Mouse (Mus musculus): ENCODE results near the gene Tfr2. TPM values are rescaled to one million over a fixed set of nuclear protein-coding genes. Genes with fewer than 3 reads are reported as not detected.

Tfr2 gene
- polyA plus RNA-seq, 1 experiment from 2014 or later, result 0.97 TPM

GRCm38 (mm10) chr5:137541768-137542540, 27.7 kb upstream of the Tfr2 start:
- 70% methylated on average over 5 of the region's 5 CpGs for WGBS

GRCm38 (mm10) chr5:137544926-137545325, 24.7 kb upstream of the Tfr2 start:
- no peak for ATAC-seq
- Histone ChIP-seq H3K9me3 (no peaks in the 10 kb centered on the region), H3K27ac (no peak overlapping the region), H3K36me3 (no peaks in the 10 kb centered on the region), H3K4me2 (replicated peaks) (no peak overlapping the region), H3K9ac (no peak overlapping the region), H3K27me3 (replicated peaks) (no peaks in the 10 kb centered on the region), H3K4me3 (replicated peaks) (no peak overlapping the region), H3K4me1 (replicated peaks) (no peaks in the 10 kb centered on the region)
- 51% methylated on average over 6 of the region's 6 CpGs for WGBS

More at GRCm38 (mm10) chr5:137541768-137542540, 27.7 kb upstream of the Tfr2 start:
- no peaks in the 10 kb centered on the region for H3K9me3 ChIP-seq
- H3K9ac ChIP-seq, result no peak overlapping the region
- H3K36me3 ChIP-seq, result no peaks in the 10 kb centered on the region
- H3K27me3 ChIP-seq (replicated peaks), result no peaks in the 10 kb centered on the region
- no peaks in the 10 kb centered on the region for H3K4me1 ChIP-seq (replicated peaks)
- no peak overlapping the region for H3K27ac ChIP-seq
- H3K4me3 ChIP-seq (replicated peaks), result no peak overlapping the region
- H3K4me2 ChIP-seq (replicated peaks), result no peak overlapping the region
- no peak for ATAC-seq

GRCm38 (mm10) chr5:137545596-137545995, 24.0 kb upstream of the Tfr2 start:
- 82% methylated on average over 4 of the region's 4 CpGs for WGBS

GRCm38 (mm10) chr5:137549840-137550239, 19.8 kb upstream of the Tfr2 start:
- Histone ChIP-seq H3K4me3 (replicated peaks) (no peak overlapping the region), H3K36me3 (no peaks in the 10 kb centered on the region), H3K27me3 (replicated peaks) (peaks cover 17% of the 10 kb centered on the region), H3K4me2 (replicated peaks) (no peak overlapping the region), H3K9me3 (no peaks in the 10 kb centered on the region), H3K27ac (no peak overlapping the region), H3K4me1 (replicated peaks) (no peaks in the 10 kb centered on the region), H3K9ac (no peak overlapping the region)
- WGBS, result 83% methylated on average over 2 of the region's 2 CpGs
- no peak for ATAC-seq

More at GRCm38 (mm10) chr5:137545596-137545995, 24.0 kb upstream of the Tfr2 start:
- Histone ChIP-seq H3K9ac (no peak overlapping the region), H3K4me3 (replicated peaks) (no peak overlapping the region), H3K9me3 (no peaks in the 10 kb centered on the region), H3K36me3 (no peaks in the 10 kb centered on the region), H3K27me3 (replicated peaks) (no peaks in the 10 kb centered on the region), H3K4me1 (replicated peaks) (no peaks in the 10 kb centered on the region), H3K4me2 (replicated peaks) (no peak overlapping the region), H3K27ac (no peak overlapping the region)
- ATAC-seq, result no peak

GRCm38 (mm10) chr5:137551119-137551518, 18.5 kb upstream of the Tfr2 start:
- no peak for ATAC-seq
- H3K9me3 ChIP-seq, result no peaks in the 10 kb centered on the region
- 74% methylated on average over 5 of the region's 5 CpGs for WGBS
- no peaks in the 10 kb centered on the region for H3K4me1 ChIP-seq (replicated peaks)
- H3K9ac ChIP-seq, result no peak overlapping the region
- no peak overlapping the region for H3K27ac ChIP-seq
- no peak overlapping the region for H3K4me2 ChIP-seq (replicated peaks)
- H3K36me3 ChIP-seq, result no peaks in the 10 kb centered on the region
- no peak overlapping the region for H3K4me3 ChIP-seq (replicated peaks)
- peaks cover 21% of the 10 kb centered on the region for H3K27me3 ChIP-seq (replicated peaks)

- no peak for ATAC-seq
- WGBS, result 28% methylated on average over 6 of the region's 6 CpGs
Observed at GRCm38 (mm10) chr5:137553000-137553399, 16.6 kb upstream of the Tfr2 start.

GRCm38 (mm10) chr5:137553411-137553837, 16.2 kb upstream of the Tfr2 start, which contains the start of gene Actl6b:
Actl6b (plus strand) TSS chr5:137553517.
- Histone ChIP-seq H3K9me3 (no peaks in the 10 kb centered on the region), H3K4me2 (replicated peaks) (peak within 1 kb of the TSS; percentile 54), H3K27ac (no peak within 1 kb of the TSS), H3K4me1 (replicated peaks) (no peaks in the 10 kb centered on the region), H3K4me3 (replicated peaks) (peak within 1 kb of the TSS; percentile 18), H3K9ac (no peak within 1 kb of the TSS), H3K36me3 (no peaks in the 10 kb centered on the region), H3K27me3 (replicated peaks) (peaks cover 21% of the 10 kb centered on the region)
- peak; percentile 83 for ATAC-seq
- under 1% methylated on average over 37 of the region's 37 CpGs for WGBS

More at GRCm38 (mm10) chr5:137553000-137553399, 16.6 kb upstream of the Tfr2 start:
- H3K27me3 ChIP-seq (replicated peaks), result peaks cover 21% of the 10 kb centered on the region
- peak overlapping the region; percentile 18 for H3K4me3 ChIP-seq (replicated peaks)
- no peak overlapping the region for H3K9ac ChIP-seq
- no peaks in the 10 kb centered on the region for H3K4me1 ChIP-seq (replicated peaks)
- H3K4me2 ChIP-seq (replicated peaks), result peak overlapping the region; percentile 54
- H3K27ac ChIP-seq, result no peak overlapping the region
- H3K9me3 ChIP-seq, result no peaks in the 10 kb centered on the region
- no peaks in the 10 kb centered on the region for H3K36me3 ChIP-seq

GRCm38 (mm10) chr5:137553898-137554297, 15.7 kb upstream of the Tfr2 start:
- Histone ChIP-seq H3K4me1 (replicated peaks) (no peaks in the 10 kb centered on the region), H3K9ac (no peak overlapping the region), H3K9me3 (no peaks in the 10 kb centered on the region), H3K27ac (no peak overlapping the region), H3K27me3 (replicated peaks) (peaks cover 21% of the 10 kb centered on the region), H3K4me3 (replicated peaks) (no peak overlapping the region), H3K36me3 (no peaks in the 10 kb centered on the region), H3K4me2 (replicated peaks) (peak overlapping the region; percentile 54)
- ATAC-seq, result no peak
- WGBS, result 40% methylated on average over 11 of the region's 11 CpGs

GRCm38 (mm10) chr5:137561556-137561955, 8.1 kb upstream of the Tfr2 start:
- no peak overlapping the region for H3K4me3 ChIP-seq (replicated peaks)
- 61% methylated on average over 6 of the region's 6 CpGs for WGBS
- no peaks in the 10 kb centered on the region for H3K27me3 ChIP-seq (replicated peaks)
- H3K9ac ChIP-seq, result no peak overlapping the region
- H3K9me3 ChIP-seq, result no peaks in the 10 kb centered on the region
- no peak for ATAC-seq
- no peak overlapping the region for H3K27ac ChIP-seq
- H3K4me1 ChIP-seq (replicated peaks), result no peaks in the 10 kb centered on the region
- no peaks in the 10 kb centered on the region for H3K36me3 ChIP-seq
- H3K4me2 ChIP-seq (replicated peaks), result no peak overlapping the region

- Histone ChIP-seq H3K4me1 (replicated peaks) (no peaks in the 10 kb centered on the region), H3K4me3 (replicated peaks) (no peak overlapping the region), H3K27me3 (replicated peaks) (no peaks in the 10 kb centered on the region), H3K27ac (no peak overlapping the region), H3K36me3 (no peaks in the 10 kb centered on the region), H3K4me2 (replicated peaks) (no peak overlapping the region), H3K9me3 (no peaks in the 10 kb centered on the region), H3K9ac (no peak overlapping the region)
- ATAC-seq, result no peak
- WGBS, result 67% methylated on average over 10 of the region's 10 CpGs
Observed at GRCm38 (mm10) chr5:137562965-137563364, 6.7 kb upstream of the Tfr2 start.

GRCm38 (mm10) chr5:137565744-137566143, 3.9 kb upstream of the Tfr2 start:
- ATAC-seq, result no peak
- no peaks in the 10 kb centered on the region for H3K9me3 ChIP-seq
- 72% methylated on average over 6 of the region's 6 CpGs for WGBS
- no peak overlapping the region for H3K4me2 ChIP-seq (replicated peaks)
- no peak overlapping the region for H3K27ac ChIP-seq
- no peak overlapping the region for H3K4me3 ChIP-seq (replicated peaks)
- no peaks in the 10 kb centered on the region for H3K36me3 ChIP-seq
- H3K27me3 ChIP-seq (replicated peaks), result no peaks in the 10 kb centered on the region
- no peak overlapping the region for H3K9ac ChIP-seq
- H3K4me1 ChIP-seq (replicated peaks), result 0 out of 2 replicates have a peak, but pooled peaks cover 5% of the 10 kb centered on the region

GRCm38 (mm10) chr5:137566416-137566815, 3.2 kb upstream of the Tfr2 start:
- no peak overlapping the region for H3K27ac ChIP-seq
- no peaks in the 10 kb centered on the region for H3K36me3 ChIP-seq
- H3K4me3 ChIP-seq (replicated peaks), result no peak overlapping the region
- H3K4me2 ChIP-seq (replicated peaks), result no peak overlapping the region
- 93% methylated on average over 5 of the region's 5 CpGs for WGBS
- H3K9ac ChIP-seq, result no peak overlapping the region
- no peaks in the 10 kb centered on the region for H3K9me3 ChIP-seq
- no peaks in the 10 kb centered on the region for H3K27me3 ChIP-seq (replicated peaks)
- 0 out of 2 replicates have a peak, but pooled peaks cover 5% of the 10 kb centered on the region for H3K4me1 ChIP-seq (replicated peaks)
- no peak for ATAC-seq

Data from intestine, embryonic 15.5 days (tissue).